Mouse (Mus musculus): ENCODE results near the gene Tarbp2. TPM values are rescaled to one million over a fixed set of nuclear protein-coding genes. Genes with fewer than 3 reads are reported as not detected.

Gene Tarbp2
- 10 to 100 TPM; 36.0 to 43.1 TPM for total RNA-seq (2021)
- long read RNA-seq, experiment 1, transcript Tarbp2-201 (9 exons, 1,523 nt) = major isoform, 28 of 61 reads
- long read RNA-seq, experiment 1, partial matches to known transcripts = 17 of 61 reads
- long read RNA-seq, experiment 1, other reads (novel, unspliced or antisense) = 12 of 61 reads
- long read RNA-seq, experiment 2, transcript Tarbp2-201 (9 exons, 1,523 nt) = major isoform, 9 of 26 reads
- long read RNA-seq, experiment 2, partial matches to known transcripts = 8 of 26 reads
- long read RNA-seq, experiment 2, other reads (novel, unspliced or antisense) = 8 of 26 reads

- peak; percentile 99 for DNase-seq
These were observed at the start of gene Tarbp2 for GRCm38 (mm10) chr15:102517976-102518858. TSS of gene Tarbp2 (plus strand) at chr15:102518192.

- DNase-seq = no peak
These were observed 49.2 kb upstream of the Tarbp2 start for GRCm38 (mm10) chr15:102468675-102469370.

DNA sequence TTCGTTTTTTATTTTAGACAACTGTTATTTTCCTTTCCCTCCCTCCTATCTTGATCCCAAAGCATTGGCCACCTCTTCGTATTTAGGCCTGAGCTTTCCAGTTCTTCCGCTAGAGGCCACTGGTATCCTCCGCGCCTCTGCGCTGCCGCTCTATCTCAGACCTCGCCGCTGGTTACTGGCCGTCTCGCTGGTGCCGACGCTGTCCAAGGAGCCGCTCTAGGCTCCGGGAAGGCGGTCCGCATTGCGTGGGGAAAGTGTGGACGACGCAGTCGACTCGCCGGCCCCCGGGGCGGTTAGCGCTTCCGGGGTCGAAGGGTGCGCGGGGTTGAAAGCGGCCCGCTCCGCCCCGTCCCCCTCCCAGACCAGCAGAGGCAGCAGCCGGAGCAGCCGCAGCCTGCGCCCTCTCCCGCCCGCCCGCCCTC, 47.8 kb upstream of the Tarbp2 start, which contains the start of gene Pcbp2:
Gene Pcbp2, plus strand, starts transcription at position 357 of the 422 bp plus-strand sequence.
- DNase-seq = peak; percentile 98

GRCm38 (mm10) chr15:102470605-102471294, 47.2 kb upstream of the Tarbp2 start:
- peak; percentile 90 for DNase-seq

DNA sequence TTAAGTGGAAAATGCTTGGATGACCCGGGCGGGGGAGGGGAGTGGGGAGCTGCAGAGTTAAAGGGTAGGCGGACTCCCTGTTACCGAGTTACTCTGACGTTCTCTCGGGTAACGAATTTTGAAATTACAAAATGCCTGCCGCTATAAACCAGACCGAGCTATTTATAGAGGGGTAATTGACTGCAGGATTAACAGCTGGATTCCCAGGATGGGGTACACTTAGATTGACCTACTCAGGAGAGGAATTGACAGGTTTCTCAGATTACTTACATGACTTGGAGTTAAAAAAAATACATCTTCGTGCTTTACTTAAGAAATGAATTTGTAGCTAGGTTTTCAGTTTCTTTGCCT, 46.7 kb upstream of the Tarbp2 start:
- DNase-seq = no peak

DNA sequence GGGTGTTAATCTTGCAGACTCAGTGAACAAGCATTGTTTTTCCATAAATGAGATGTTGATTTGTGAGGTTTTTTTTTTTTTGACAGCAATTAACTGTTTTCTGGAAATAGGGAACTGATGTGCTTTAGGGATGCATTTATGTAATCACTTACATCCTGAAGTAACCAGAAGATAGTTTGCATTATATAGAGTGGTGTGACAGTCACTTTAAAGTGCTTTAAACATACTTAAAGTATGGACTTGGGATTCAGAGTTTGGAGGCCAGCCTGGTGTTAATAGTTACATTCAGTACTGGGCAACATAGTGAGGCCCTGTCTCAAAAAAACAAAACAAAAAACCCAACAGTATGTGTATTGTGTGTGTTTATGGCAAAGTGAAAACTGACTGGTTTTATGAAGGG, 46.3 kb upstream of the Tarbp2 start:
- no peak for DNase-seq

- DNase-seq = no peak
These were observed 44.7 kb upstream of the Tarbp2 start for GRCm38 (mm10) chr15:102473246-102473645.

DNA sequence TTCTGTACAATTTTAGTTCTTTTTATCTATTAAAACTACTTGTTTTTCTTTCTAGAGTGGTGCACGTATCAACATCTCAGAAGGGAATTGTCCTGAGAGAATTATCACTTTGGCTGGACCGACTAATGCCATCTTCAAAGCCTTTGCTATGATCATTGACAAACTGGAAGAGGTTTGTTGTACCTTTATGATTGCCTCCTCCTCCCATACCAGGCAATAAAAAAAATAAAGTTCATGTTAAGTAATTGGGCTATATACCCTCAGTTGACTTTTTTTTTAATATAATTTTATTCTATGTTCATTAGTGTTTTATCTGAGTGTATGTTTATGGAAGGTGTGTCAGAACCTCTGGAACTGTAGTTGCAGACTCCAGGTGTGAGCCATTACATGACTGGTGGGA, 43.5 kb upstream of the Tarbp2 start:
- DNase-seq = no peak

- no peak for DNase-seq
These were observed 34.9 kb upstream of the Tarbp2 start for GRCm38 (mm10) chr15:102483136-102483535.

GRCm38 (mm10) chr15:102485853-102486252, 32.1 kb upstream of the Tarbp2 start:
- DNase-seq = no peak

DNA sequence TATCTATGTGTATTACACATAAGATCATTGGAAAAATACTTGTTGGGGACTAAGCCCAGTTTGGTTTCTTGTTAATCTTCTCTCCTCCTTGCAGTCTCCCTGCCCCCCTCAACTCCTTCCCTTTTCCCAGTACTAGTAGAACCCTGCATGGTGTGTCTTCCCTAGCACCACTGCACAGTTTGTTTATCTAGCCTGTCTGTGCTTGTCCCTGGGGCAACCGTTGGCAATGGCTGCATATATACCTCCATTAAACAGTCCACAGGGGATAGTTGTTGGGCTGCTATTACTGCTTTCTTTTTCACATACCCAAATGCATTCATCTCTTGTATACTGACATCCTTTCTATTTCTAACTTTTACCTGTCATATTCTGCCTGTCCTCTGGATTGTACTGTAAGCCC, 30.3 kb upstream of the Tarbp2 start:
- DNase-seq = no peak

- DNase-seq = no peak
These were observed 19.7 kb upstream of the Tarbp2 start for GRCm38 (mm10) chr15:102498322-102498721.

DNA sequence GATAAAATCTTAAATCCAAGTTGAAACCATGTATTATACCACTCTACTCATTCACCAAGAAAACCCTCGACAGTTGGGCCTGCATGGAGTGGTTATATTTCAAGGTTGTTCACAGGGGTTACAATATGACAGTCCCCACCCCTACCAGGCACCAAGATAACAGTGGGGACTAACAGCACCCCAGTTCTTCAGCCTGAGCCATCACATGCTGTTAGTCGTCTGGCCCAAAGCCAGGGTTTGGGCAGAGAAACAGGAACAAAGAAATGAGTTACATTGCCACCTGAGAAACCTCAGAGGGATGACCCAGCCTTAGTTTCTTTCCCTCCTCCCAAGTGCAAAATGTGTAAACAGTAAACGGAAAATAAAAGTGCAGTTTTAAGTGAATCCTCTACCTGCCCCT, 18.6 kb upstream of the Tarbp2 start:
- no peak for DNase-seq

DNA sequence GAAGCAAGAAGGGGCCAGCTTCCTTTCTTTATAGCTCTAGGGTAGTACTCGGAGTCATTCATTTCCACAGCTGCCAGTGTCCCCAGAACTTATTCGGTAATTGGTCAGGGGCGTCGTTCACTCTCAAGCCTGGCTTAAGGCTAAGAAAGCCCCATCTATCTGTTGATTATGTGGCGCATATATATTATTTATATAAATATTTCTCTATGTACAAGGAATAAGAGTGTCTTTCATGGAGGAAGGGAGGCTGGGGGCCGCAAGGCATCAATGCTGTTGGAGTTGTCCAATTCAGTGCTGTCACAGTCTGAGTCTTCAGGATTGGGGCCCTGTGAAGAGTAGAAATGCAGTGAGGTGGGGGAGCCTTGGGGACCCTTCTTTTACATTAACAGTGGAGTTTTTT, 18.1 kb upstream of the Tarbp2 start:
- no peak for DNase-seq

DNA sequence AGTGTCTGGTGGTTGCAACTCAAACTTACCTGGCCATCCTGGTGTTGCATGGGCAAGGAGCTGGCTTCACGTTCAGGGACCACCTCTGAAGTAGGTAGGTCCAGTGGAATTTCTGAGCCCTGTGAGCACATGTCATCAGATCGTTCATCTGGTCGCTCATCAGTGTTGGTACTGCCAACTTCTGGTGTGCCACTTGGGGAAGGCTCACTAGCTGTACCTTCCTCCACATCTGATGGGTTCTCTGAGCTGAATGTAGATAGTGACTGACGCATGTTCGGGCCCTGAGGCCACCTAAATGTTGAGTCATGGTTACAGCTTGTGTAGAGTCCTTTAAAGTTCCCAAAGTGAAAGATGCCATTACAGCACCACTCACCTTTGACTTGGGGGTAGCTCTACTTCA, 17.5 kb upstream of the Tarbp2 start:
- DNase-seq = no peak

DNA sequence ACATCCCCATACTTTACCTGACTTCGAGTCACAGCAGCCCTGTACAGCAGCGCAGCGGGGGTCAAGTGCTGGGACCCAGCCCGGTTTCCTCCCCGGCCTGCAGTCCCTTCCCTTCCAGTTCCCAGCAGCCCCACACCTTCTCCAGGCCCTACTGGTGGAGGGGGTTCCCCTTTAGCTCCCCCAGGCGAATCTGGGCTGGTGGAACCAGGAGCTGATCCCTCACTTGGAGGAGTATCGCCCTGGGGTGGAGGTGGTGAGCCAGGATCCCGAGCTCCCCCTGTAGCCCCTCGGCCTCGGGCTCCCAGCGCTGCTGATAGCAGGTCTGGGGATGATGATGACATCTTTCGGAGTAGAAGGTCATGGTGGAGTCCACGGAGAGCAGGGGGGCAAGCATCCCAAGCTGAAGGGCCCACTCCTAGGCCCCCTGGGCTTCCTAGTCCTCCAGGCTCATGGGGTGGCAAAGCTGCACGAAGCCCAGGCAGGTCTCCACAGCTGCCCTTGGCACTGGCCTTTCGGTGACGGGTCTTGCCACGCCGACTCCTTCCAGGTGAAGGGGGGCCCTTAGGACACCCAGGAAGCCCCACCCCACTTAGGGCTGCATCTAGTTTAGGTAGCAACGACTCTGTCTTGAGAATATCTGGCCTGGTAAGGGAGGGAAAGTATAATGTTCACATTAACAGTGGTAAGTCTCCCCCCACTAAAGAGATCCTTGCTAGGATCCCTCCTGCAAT, 16.7 kb upstream of the Tarbp2 start:
- DNase-seq = no peak

DNA sequence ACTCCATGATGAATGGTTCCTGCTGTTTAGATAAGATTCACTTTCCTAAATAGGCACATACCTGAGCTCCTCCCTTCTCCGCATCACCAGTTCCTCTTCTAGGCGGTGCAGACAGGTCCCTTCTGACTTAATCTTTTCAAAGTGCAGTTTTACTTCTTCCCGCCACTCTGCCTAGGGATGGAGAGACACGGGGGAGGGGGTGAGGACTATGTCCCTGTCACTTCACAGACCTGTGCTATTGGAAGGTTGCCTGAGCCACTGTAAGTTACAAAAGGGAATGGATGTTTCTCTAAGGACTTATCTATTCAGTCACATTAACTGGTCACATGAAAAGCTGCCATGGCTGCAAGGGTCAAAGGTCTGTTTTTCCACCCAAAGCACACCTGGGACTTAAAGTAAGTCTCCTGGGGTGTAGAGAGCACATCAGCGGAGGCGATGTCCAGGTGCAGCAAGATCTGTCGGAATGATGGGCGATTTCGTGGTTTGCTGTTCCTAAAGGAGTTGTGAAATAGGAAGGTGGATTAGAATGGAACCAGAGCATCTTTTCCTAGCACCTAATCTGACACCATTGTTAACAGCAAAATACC, 15.6 kb upstream of the Tarbp2 start:
- DNase-seq = no peak

DNA sequence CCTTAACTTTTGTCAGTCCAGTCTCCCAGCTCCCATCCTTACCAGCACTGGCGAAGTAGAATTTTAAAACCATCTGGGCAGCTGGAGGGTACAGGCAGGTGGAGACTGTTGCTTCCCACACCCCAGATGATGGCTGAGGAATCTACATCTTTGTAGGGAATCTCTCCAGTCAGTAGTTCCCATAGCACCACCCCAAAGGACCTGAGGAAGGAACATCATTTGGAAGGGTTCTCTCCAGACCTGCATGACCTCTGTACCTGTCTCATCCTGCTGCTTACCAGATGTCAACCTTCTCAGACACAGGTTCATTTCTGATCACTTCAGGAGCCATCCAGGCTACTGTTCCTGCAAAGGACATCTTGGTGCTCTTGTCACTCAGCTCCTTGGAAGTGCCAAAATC, 14.5 kb upstream of the Tarbp2 start, which contains the start of gene Gm10337:
Gene Gm10337, plus strand, starts transcription at position 276 of the 400 bp plus-strand sequence.
- no peak for DNase-seq

DNA sequence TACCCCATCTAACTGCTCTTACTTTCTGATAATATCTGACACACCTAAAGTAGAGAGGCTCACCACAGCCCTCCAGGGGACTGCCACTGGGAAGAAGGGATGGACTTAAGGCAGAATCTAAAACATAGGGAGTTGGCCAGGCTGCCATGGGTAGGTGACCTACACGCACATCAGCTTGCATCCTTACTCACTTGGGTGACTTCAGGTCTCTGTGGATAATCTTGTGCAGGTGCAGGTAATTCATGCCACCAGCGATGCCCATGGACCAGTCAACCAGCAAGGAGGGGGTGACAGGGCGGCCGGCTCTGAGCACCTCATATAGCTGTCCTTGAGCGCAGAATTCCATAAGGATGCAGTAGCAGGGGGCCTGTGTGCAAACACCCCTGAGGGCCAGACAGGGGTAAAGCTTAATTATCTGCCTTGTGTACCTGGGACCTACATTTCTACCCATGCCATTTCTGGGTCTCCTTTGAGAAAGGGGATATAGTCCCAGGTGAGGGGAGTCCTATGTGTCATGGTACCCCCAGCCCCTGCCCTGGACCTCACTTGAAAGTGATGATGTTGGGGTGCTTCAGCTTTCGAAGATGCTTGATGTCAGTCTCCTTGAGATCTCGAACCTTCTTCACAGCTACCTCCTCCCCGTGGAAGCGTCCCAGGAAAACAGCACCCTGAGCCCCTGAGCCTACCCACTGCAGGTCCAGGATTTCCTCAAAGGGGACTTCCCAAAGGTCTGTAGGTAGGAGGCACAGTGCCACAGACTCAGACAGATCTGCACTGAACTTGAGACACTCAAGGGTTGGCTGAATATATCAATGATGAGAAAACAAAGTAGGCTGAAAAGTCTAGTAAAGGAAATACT, 13.8 kb upstream of the Tarbp2 start:
- no peak for DNase-seq

Measured in adrenal gland, postnatal 10 days (tissue).